Mouse (Mus musculus) hindbrain, embryonic 13.5 days (tissue): ENCODE measurements at regions not wholly inside any gene's neighbourhood (a gene's known extent, or its start where the extent isn't known, plus 50 kb on each side); places are given as distances from the start of the nearest gene placed in this dataset.

ENCODE experiments used
- ATAC-seq: fragments of 200-750 bp; cut with Nextera tagmentation; 2 replicates; pipeline ENCODE4 v1.8.0; 2017; ENCODE audit warnings: moderate TSS enrichment; ENCODE audit not compliant: low FRiP score
- H3K27ac ChIP-seq: fragments of 300-500 bp; sonication (generic); 2 replicates; pipeline ENCODE4 v1.5.1; 2015; ENCODE audit warnings: inconsistent platforms, mild to moderate bottlenecking, moderate library complexity
- H3K27me3 ChIP-seq: fragments of 300-500 bp; sonication (generic); 2 replicates; pipeline ENCODE4 v1.6.1; 2015; ENCODE audit warnings: mild to moderate bottlenecking, inconsistent platforms
- H3K36me3 ChIP-seq: fragments of 300-500 bp; sonication (generic); 2 replicates; pipeline ENCODE4 v1.6.1; 2015; ENCODE audit warnings: mild to moderate bottlenecking, inconsistent platforms
- H3K4me1 ChIP-seq: fragments of 300-500 bp; sonication (generic); replicated peaks from 2 replicates; pipeline ENCODE4 v1.6.1; 2015; ENCODE audit warnings: inconsistent platforms
- H3K4me2 ChIP-seq: fragments of 300-500 bp; sonication (generic); 2 replicates; pipeline ENCODE4 v1.6.1; 2015; ENCODE audit warnings: inconsistent platforms, mild to moderate bottlenecking, moderate library complexity
- H3K4me3 ChIP-seq: fragments of 300-500 bp; sonication (generic); 2 replicates; pipeline ENCODE4 v1.5.1; 2015; ENCODE audit warnings: mild to moderate bottlenecking, inconsistent platforms
- H3K9ac ChIP-seq: fragments of 300-500 bp; sonication (generic); 2 replicates; pipeline ENCODE4 v1.6.1; 2015; ENCODE audit warnings: mild to moderate bottlenecking, inconsistent platforms
- H3K9me3 ChIP-seq: fragments of 300-500 bp; sonication (generic); 2 replicates; pipeline ENCODE4 v1.6.1; 2016; ENCODE audit warnings: inconsistent platforms
- WGBS: fragments of 180-500 bp; shearing (Covaris S2); methylation state at CpG from one replicate; pipeline ENCODE4 v1.1.7; 2015; 5-methylcytosine and 5-hydroxymethylcytosine counted together

DNA sequence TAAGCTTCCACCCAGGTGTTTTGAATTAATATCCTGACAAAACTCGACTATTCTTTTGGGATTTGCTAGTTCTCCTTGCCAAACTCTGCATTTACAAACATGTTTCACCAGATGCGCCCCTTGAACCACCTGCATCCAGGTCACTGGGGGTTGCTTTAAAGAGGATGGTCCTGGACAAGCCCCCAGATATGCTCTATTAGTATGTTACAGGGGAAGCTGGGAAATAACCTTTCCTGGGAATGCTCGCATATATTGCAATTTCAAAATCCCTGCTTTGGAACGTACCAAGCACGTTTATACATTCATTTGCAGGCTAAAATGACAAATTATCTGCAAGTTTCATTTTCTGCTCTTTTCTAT, 205.2 kb upstream of the Xrcc4 start:
- Histone ChIP-seq H3K4me3 (no peak overlapping the region), H3K36me3 (no peaks in the 10 kb centered on the region), H3K4me2 (no peak overlapping the region), H3K4me1 (peaks cover 16% of the 10 kb centered on the region), H3K27ac (peak overlapping the region; percentile 30; the same call in 1 of the 2 replicates), H3K9me3 (no peaks in the 10 kb centered on the region), H3K27me3 (no peaks in the 10 kb centered on the region), H3K9ac (no peak overlapping the region)
- ATAC-seq, result peak; percentile 65
- WGBS, result 80% methylated on average over 5 of the region's 5 CpGs

GRCm38 (mm10) chr13:90293697-90294647, 204.6 kb upstream of the Xrcc4 start:
- peaks cover 16% of the 10 kb centered on the region for H3K4me1 ChIP-seq
- H3K9me3 ChIP-seq, result no peaks in the 10 kb centered on the region
- 55% methylated on average over 10 of the region's 10 CpGs for WGBS
- ATAC-seq, result peak; percentile 65
- no peaks in the 10 kb centered on the region for H3K36me3 ChIP-seq
- no peak overlapping the region for H3K4me2 ChIP-seq
- H3K4me3 ChIP-seq, result no peak overlapping the region
- H3K9ac ChIP-seq, result no peak overlapping the region
- H3K27me3 ChIP-seq, result no peaks in the 10 kb centered on the region
- H3K27ac ChIP-seq, result peak overlapping the region; percentile 30; the same call in 1 of the 2 replicates

DNA sequence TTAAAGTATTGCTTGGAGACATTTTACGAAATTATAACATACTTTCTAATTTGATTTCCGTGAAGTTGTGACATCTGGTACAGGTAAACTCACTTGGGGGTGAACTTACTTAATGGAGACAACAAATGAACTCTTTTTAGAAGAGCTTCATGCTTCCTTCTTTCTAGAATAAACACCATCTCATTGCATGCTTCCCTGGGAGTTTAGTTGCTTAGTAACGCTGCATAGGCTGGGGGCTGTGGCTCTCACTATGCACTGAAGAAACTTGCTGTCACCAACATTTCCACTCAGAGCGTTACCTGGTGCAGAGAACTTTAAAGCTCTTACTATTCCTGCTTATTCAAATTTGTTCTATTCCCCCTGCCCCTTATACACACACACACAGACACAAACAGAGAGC, 203.5 kb upstream of the Xrcc4 start:
- no peak overlapping the region for H3K9ac ChIP-seq
- H3K9me3 ChIP-seq, result no peaks in the 10 kb centered on the region
- 44% methylated on average over 4 of the region's 4 CpGs for WGBS
- no peaks in the 10 kb centered on the region for H3K36me3 ChIP-seq
- H3K27ac ChIP-seq, result no peak overlapping the region
- no peak overlapping the region for H3K4me3 ChIP-seq
- no peak overlapping the region for H3K4me2 ChIP-seq
- no peaks in the 10 kb centered on the region for H3K27me3 ChIP-seq
- peaks cover 16% of the 10 kb centered on the region for H3K4me1 ChIP-seq
- no peak for ATAC-seq

DNA sequence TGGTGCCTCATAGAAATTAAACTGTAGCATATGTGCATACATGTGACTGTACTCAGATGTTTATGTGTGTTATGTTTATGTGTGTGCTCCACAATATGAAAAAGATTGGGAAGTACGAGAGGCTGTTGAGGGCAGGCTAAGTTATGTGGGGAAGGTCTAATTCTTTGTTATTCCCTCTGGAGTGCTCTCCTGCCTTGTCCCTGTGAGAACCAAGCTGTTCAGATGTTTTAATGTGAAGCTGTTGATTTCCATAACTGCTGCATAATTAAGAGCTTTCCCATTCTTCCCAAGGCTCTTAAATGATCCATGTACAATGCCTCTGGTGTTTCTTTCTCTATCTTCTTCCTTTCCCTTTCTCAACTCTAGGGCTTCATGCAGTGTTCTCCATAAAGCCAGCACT, 202.7 kb upstream of the Xrcc4 start:
- no peak for ATAC-seq
- 31% methylated on average over 1 of the region's 1 CpGs for WGBS
- no peaks in the 10 kb centered on the region for H3K9me3 ChIP-seq

GRCm38 (mm10) chr13:90280976-90281375, 191.6 kb upstream of the Xrcc4 start:
- no peaks in the 10 kb centered on the region for H3K27me3 ChIP-seq
- ATAC-seq, result no peak
- no peak overlapping the region for H3K27ac ChIP-seq
- no peak overlapping the region for H3K9ac ChIP-seq
- peaks cover 4% of the 10 kb centered on the region; the same call in 1 of the 2 replicates for H3K4me1 ChIP-seq
- no peaks in the 10 kb centered on the region for H3K36me3 ChIP-seq
- H3K9me3 ChIP-seq, result no peaks in the 10 kb centered on the region; the same call in 1 of the 2 replicates
- no peak overlapping the region for H3K4me2 ChIP-seq
- H3K4me3 ChIP-seq, result no peak overlapping the region

More for the DNA sequence above, 202.7 kb upstream of the Xrcc4 start:
- Histone ChIP-seq H3K4me2 (no peak overlapping the region), H3K4me1 (peaks cover 16% of the 10 kb centered on the region), H3K9ac (no peak overlapping the region), H3K27me3 (no peaks in the 10 kb centered on the region), H3K27ac (no peak overlapping the region), H3K4me3 (no peak overlapping the region), H3K36me3 (no peaks in the 10 kb centered on the region)

GRCm38 (mm10) chr13:90279786-90280382, 190.5 kb upstream of the Xrcc4 start:
- ATAC-seq, result peak; percentile 88
- H3K9ac ChIP-seq, result peak overlapping the region; percentile 29; the same call in 1 of the 2 replicates
- peaks cover 4% of the 10 kb centered on the region; the same call in 1 of the 2 replicates for H3K4me1 ChIP-seq
- no peaks in the 10 kb centered on the region for H3K27me3 ChIP-seq
- H3K36me3 ChIP-seq, result no peaks in the 10 kb centered on the region
- no peak overlapping the region for H3K4me2 ChIP-seq
- 0 out of 2 replicates have a peak overlapping the region, but pooled peaks have one; percentile 8 for H3K27ac ChIP-seq
- WGBS, result 42% methylated on average over 3 of the region's 3 CpGs
- no peaks in the 10 kb centered on the region for H3K9me3 ChIP-seq
- H3K4me3 ChIP-seq, result no peak overlapping the region

DNA sequence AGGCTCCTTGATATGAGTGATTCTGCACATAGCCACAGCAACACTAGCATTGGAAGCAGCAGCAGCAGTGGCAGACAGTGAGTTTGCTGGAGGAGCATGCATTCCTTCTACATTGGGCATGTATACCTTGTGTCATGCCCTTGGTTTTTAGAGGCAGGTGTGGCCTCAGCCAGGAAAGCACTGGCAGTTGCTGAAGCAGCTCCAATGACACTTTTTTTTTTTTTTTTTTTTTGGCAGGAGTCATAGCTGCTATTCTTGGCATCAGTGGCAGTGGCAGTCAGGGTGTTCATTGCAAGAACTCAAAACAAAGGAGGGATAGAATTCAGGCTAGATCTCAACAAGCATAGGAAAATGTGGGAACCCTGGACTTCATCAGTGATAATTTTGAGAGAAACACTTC, 189.9 kb upstream of the Xrcc4 start:
- H3K27ac ChIP-seq, result no peak overlapping the region
- H3K9ac ChIP-seq, result no peak overlapping the region
- H3K4me1 ChIP-seq, result peaks cover 4% of the 10 kb centered on the region; the same call in 1 of the 2 replicates
- no peak overlapping the region for H3K4me2 ChIP-seq
- H3K36me3 ChIP-seq, result no peaks in the 10 kb centered on the region
- peak; percentile 46; the same call in 1 of the 2 replicates for ATAC-seq
- H3K9me3 ChIP-seq, result no peaks in the 10 kb centered on the region
- H3K4me3 ChIP-seq, result no peak overlapping the region
- H3K27me3 ChIP-seq, result no peaks in the 10 kb centered on the region

- Histone ChIP-seq H3K4me3 (no peak overlapping the region), H3K27ac (no peak overlapping the region), H3K4me1 (no peaks in the 10 kb centered on the region), H3K4me2 (no peak overlapping the region), H3K36me3 (no peaks in the 10 kb centered on the region), H3K9me3 (no peaks in the 10 kb centered on the region), H3K27me3 (no peaks in the 10 kb centered on the region), H3K9ac (no peak overlapping the region)
- ATAC-seq, result no peak
- 85% methylated on average over 3 of the region's 3 CpGs for WGBS
These were observed 169.8 kb upstream of the Xrcc4 start for GRCm38 (mm10) chr13:90259071-90259742.

GRCm38 (mm10) chr13:90252981-90253380, 163.6 kb upstream of the Xrcc4 start:
- Histone ChIP-seq H3K4me3 (no peak overlapping the region), H3K27ac (no peak overlapping the region)
- 42% methylated on average over 1 of the region's 1 CpGs for WGBS

DNA sequence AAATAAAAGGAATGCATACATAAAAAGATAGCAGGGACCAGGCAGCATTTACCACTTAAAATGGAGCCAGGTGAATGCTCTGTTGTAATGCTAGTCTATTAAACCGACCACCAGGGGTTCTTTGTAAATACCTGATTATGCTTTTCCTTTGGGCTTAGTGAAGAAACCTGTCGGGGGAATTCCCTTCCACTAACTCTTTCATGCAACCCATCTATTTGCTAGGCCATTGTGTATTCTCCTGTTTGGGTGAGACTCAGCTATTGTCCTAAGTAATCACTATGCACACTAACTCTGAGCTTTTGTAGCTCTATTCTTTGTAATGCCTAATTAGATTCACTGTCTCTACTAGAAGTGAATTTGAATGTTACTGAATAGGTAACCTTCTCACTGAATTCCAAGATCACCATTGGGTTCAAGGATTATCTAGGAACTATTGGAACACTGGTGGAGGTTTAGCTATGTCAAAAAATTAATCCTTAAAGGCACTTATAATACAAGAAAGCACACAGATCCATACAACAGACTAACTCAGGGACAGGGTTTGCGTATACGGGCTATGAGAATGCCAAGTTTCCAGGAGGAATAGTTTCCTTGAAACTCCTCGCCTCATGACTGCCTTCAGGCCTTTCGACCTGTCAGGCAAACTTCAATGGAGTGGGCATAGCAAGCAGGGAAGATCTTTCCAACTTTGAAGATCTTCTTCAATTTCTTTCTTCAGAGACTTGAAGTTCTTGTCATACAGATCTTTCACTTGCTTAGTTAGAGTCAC, 156.8 kb upstream of the Xrcc4 start:
- H3K9me3 ChIP-seq, result no peaks in the 10 kb centered on the region; the same call in 1 of the 2 replicates
- WGBS, result 83% methylated on average over 6 of the region's 6 CpGs
- no peak overlapping the region for H3K4me2 ChIP-seq
- H3K4me1 ChIP-seq, result no peaks in the 10 kb centered on the region
- H3K27ac ChIP-seq, result no peak overlapping the region
- H3K36me3 ChIP-seq, result no peaks in the 10 kb centered on the region
- H3K27me3 ChIP-seq, result no peaks in the 10 kb centered on the region
- no peak overlapping the region for H3K4me3 ChIP-seq
- ATAC-seq, result no peak
- H3K9ac ChIP-seq, result no peak overlapping the region

More at GRCm38 (mm10) chr13:90252981-90253380, 163.6 kb upstream of the Xrcc4 start:
- ATAC-seq, result no peak
- Histone ChIP-seq H3K9me3 (no peaks in the 10 kb centered on the region), H3K27me3 (no peaks in the 10 kb centered on the region), H3K4me2 (no peak overlapping the region), H3K9ac (no peak overlapping the region), H3K36me3 (no peaks in the 10 kb centered on the region), H3K4me1 (no peaks in the 10 kb centered on the region)

DNA sequence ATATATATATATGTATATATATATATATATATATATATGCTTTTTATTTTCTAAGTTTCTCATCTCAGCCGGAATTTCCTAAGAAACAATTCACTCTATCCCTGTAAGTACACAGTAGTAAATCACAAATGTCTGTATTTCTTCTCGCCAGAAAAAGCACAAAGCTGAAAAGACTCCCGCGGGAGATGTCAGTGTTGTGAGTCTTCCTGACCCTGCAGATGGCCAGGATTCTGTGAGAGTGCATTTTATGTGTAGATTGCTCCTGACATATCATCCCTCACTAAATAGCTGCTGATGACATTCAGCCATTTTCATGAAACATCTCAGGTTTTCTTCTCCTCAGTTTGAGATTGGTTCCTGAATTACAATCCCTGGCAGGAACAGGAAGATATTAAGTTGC, 148.9 kb upstream of the Xrcc4 start:
- H3K4me2 ChIP-seq, result no peak overlapping the region
- 52% methylated on average over 4 of the region's 4 CpGs for WGBS

GRCm38 (mm10) chr13:90233986-90234385, 144.6 kb upstream of the Xrcc4 start:
- no peaks in the 10 kb centered on the region for H3K27me3 ChIP-seq
- no peak for ATAC-seq
- no peaks in the 10 kb centered on the region for H3K36me3 ChIP-seq
- no peaks in the 10 kb centered on the region for H3K9me3 ChIP-seq
- no peak overlapping the region for H3K4me2 ChIP-seq
- no peak overlapping the region for H3K9ac ChIP-seq
- H3K4me1 ChIP-seq, result no peaks in the 10 kb centered on the region
- no peak overlapping the region for H3K27ac ChIP-seq
- no peak overlapping the region for H3K4me3 ChIP-seq
- 92% methylated on average over 1 of the region's 1 CpGs for WGBS

More for the DNA sequence above, 148.9 kb upstream of the Xrcc4 start:
- no peak overlapping the region for H3K4me3 ChIP-seq
- no peak for ATAC-seq
- no peaks in the 10 kb centered on the region for H3K36me3 ChIP-seq
- no peaks in the 10 kb centered on the region; the same call in 1 of the 2 replicates for H3K9me3 ChIP-seq
- H3K4me1 ChIP-seq, result no peaks in the 10 kb centered on the region
- H3K27me3 ChIP-seq, result no peaks in the 10 kb centered on the region
- no peak overlapping the region for H3K27ac ChIP-seq
- no peak overlapping the region for H3K9ac ChIP-seq
